Mouse (Mus musculus) CH12.LX (cell line): ENCODE measurements around the gene Gopc. TPM values are rescaled to one million over a fixed set of nuclear protein-coding genes. Genes with fewer than 3 reads are reported as not detected.

Experiments
- DNase-seq: peaks from one replicate; pipeline ENCODE4 v3.0.0-alpha.2; 2013; ENCODE audit errors: extremely low read depth
- H3K27ac ChIP-seq: 2 replicates; pipeline ENCODE4 v1.5.1; 2012; ENCODE audit warnings: low read depth, mild to moderate bottlenecking, control low read depth, moderate library complexity; ENCODE audit not compliant: insufficient read depth
- H3K27me3 ChIP-seq: replicated peaks from 2 replicates; pipeline ENCODE3; 2012; ENCODE audit warnings: inconsistent platforms
- H3K36me3 ChIP-seq, 2 experiments: replicated peaks in 1 of 2; 2 replicates each; pipeline versions ENCODE3 to v1.6.1; 2012; ENCODE audit warnings: inconsistent platforms in 1 of 2, low read length in 1 of 2, mild to moderate bottlenecking in 1 of 2, mixed read lengths in 1 of 2, moderate library complexity in 1 of 2; ENCODE audit not compliant: control insufficient read depth in 1 of 2, insufficient read depth in 1 of 2
- H3K4me1 ChIP-seq, 2 experiments: 2 replicates each; pipeline ENCODE4 v1.6.1; 2012; ENCODE audit warnings: inconsistent platforms in 1 of 2, moderate library complexity in 1 of 2; ENCODE audit not compliant: insufficient read depth in 2 of 2, control insufficient read depth in 1 of 2
- H3K4me2 ChIP-seq: 2 replicates; pipeline ENCODE4 v1.6.1; 2012; ENCODE audit warnings: low read depth, mild to moderate bottlenecking, control low read depth; ENCODE audit not compliant: poor library complexity, insufficient read depth, severe bottlenecking
- H3K4me3 ChIP-seq, 3 experiments: fragments of 150-350 bp in 1 of 3; sonication (generic) in 1 of 3; replicated peaks in 1 of 3; 2 replicates each; pipeline versions ENCODE3 to v1.5.1; 2011 to 2012; ENCODE audit warnings: low read depth in 2 of 3, low read length in 2 of 3, mild to moderate bottlenecking in 2 of 3, moderate library complexity in 2 of 3, control low read depth in 1 of 3, improper control_type of control experiment in 1 of 3, inconsistent platforms in 1 of 3, mixed read lengths in 1 of 3; ENCODE audit not compliant: poor library complexity in 1 of 3
- H3K79me2 ChIP-seq: replicated peaks from 2 replicates; pipeline ENCODE4 v1.6.1; 2012; ENCODE audit warnings: mild to moderate bottlenecking, moderate library complexity; ENCODE audit not compliant: control insufficient read depth, poor library complexity, insufficient read depth, severe bottlenecking; ENCODE audit errors: extremely low read depth
- H3K9ac ChIP-seq: 2 replicates; pipeline ENCODE4 v1.6.1; 2012; ENCODE audit warnings: low read depth, mild to moderate bottlenecking, control low read depth, moderate library complexity; ENCODE audit not compliant: insufficient read depth
- H3K9me3 ChIP-seq: replicated peaks from 2 replicates; pipeline ENCODE3; 2012; ENCODE audit warnings: low read length, inconsistent platforms, mixed read lengths
- CHD1 ChIP-seq: IDR thresholded peaks from 2 replicates; pipeline ENCODE4 v1.6.1; 2012; ENCODE audit warnings: low read depth, low read length, improper control_type of control experiment, inconsistent platforms
- CHD2 ChIP-seq: IDR thresholded peaks from 2 replicates; pipeline ENCODE4 v1.6.1; 2011; ENCODE audit warnings: low read length, improper control_type of control experiment
- CTCF ChIP-seq, 2 experiments: IDR thresholded peaks in 1 of 2; conservative IDR thresholded peaks in 1 of 2; 2 replicates each; pipeline ENCODE4 v1.5.1; 2011 to 2012; ENCODE audit warnings: low read depth in 2 of 2, low read length in 2 of 2, improper control_type of control experiment in 1 of 2, inconsistent platforms in 1 of 2, mild to moderate bottlenecking in 1 of 2, moderate library complexity in 1 of 2
- E2F4 ChIP-seq: IDR thresholded peaks from 2 replicates; pipeline ENCODE4 v1.6.1; 2011; ENCODE audit warnings: low read depth, low read length, improper control_type of control experiment; ENCODE audit not compliant: insufficient replicate concordance
- ELF1 ChIP-seq: IDR thresholded peaks from 2 replicates; pipeline ENCODE4 v1.6.1; 2014; ENCODE audit warnings: low read depth, mild to moderate bottlenecking, inconsistent platforms, low read length, improper control_type of control experiment
- EP300 ChIP-seq: IDR thresholded peaks from 2 replicates; pipeline ENCODE4 v1.6.1; 2011; ENCODE audit warnings: low read length, improper control_type of control experiment
- ETS1 ChIP-seq: conservative IDR thresholded peaks from 2 replicates; pipeline ENCODE4 v1.6.1; 2012; ENCODE audit warnings: low read depth, mild to moderate bottlenecking, inconsistent platforms, low read length, improper control_type of control experiment, moderate library complexity
- HCFC1 ChIP-seq: IDR thresholded peaks from 2 replicates; pipeline ENCODE4 v1.6.1; 2012; ENCODE audit warnings: low read depth, mild to moderate bottlenecking, inconsistent platforms, low read length, improper control_type of control experiment
- JUN ChIP-seq: IDR thresholded peaks from 2 replicates; pipeline ENCODE4 v1.6.1; 2011; ENCODE audit warnings: low read depth, mild to moderate bottlenecking, low read length, improper control_type of control experiment, moderate library complexity; ENCODE audit not compliant: insufficient read depth
- KAT2A ChIP-seq: IDR thresholded peaks from 2 replicates; pipeline ENCODE4 v1.6.1; 2012; ENCODE audit warnings: low read length, improper control_type of control experiment, inconsistent platforms; ENCODE audit not compliant: insufficient replicate concordance
- MAFK ChIP-seq: IDR thresholded peaks from 2 replicates; pipeline ENCODE4 v1.6.1; 2011; ENCODE audit warnings: low read length, improper control_type of control experiment; ENCODE audit not compliant: insufficient replicate concordance
- MAZ ChIP-seq: IDR thresholded peaks from 2 replicates; pipeline ENCODE4 v1.6.1; 2012; ENCODE audit warnings: low read depth, mild to moderate bottlenecking, inconsistent platforms, low read length, improper control_type of control experiment, moderate library complexity
- MEF2A ChIP-seq: IDR thresholded peaks from 2 replicates; pipeline ENCODE4 v1.6.1; 2014; ENCODE audit warnings: low read depth, mild to moderate bottlenecking, inconsistent platforms, low read length, improper control_type of control experiment, borderline replicate concordance
- MXI1 ChIP-seq: IDR thresholded peaks from 2 replicates; pipeline ENCODE4 v1.6.1; 2011; ENCODE audit warnings: mild to moderate bottlenecking, low read depth, low read length, improper control_type of control experiment
- MYC ChIP-seq: IDR thresholded peaks from 2 replicates; pipeline ENCODE4 v1.6.1; 2011; ENCODE audit warnings: low read depth, mild to moderate bottlenecking, improper control_type of control experiment, low read length
- NELFE ChIP-seq: IDR thresholded peaks from 2 replicates; pipeline ENCODE4 v1.6.1; 2011; ENCODE audit warnings: low read depth, low read length, improper control_type of control experiment
- NRF1 ChIP-seq: IDR thresholded peaks from 2 replicates; pipeline ENCODE4 v1.6.1; 2014; ENCODE audit warnings: low read depth, mild to moderate bottlenecking, inconsistent platforms, low read length, improper control_type of control experiment, moderate library complexity
- PAX5 ChIP-seq: IDR thresholded peaks from 2 replicates; pipeline ENCODE4 v1.6.1; 2012; ENCODE audit warnings: low read length, inconsistent platforms, mixed read lengths
- POLR2A ChIP-seq: IDR thresholded peaks from 2 replicates; pipeline ENCODE4 v1.6.1; 2011; ENCODE audit warnings: low read depth, mild to moderate bottlenecking, improper control_type of control experiment, low read length
- RAD21 ChIP-seq: IDR thresholded peaks from 2 replicates; pipeline ENCODE4 v1.6.1; 2011; ENCODE audit warnings: low read depth, mild to moderate bottlenecking, low read length, improper control_type of control experiment, moderate library complexity
- SIN3A ChIP-seq: IDR thresholded peaks from 2 replicates; pipeline ENCODE4 v1.6.1; 2012; ENCODE audit warnings: low read length, improper control_type of control experiment, inconsistent platforms
- SMC3 ChIP-seq: IDR thresholded peaks from 2 replicates; pipeline ENCODE4 v1.6.1; 2011; ENCODE audit warnings: low read depth, low read length, improper control_type of control experiment
- TBP ChIP-seq: conservative IDR thresholded peaks from 2 replicates; pipeline ENCODE4 v1.6.1; 2011; ENCODE audit warnings: low read depth, low read length, improper control_type of control experiment
- TCF12 ChIP-seq: IDR thresholded peaks from 2 replicates; pipeline ENCODE4 v1.6.1; 2014; ENCODE audit warnings: low read depth, mild to moderate bottlenecking, inconsistent platforms, low read length, improper control_type of control experiment
- UBTF ChIP-seq: IDR thresholded peaks from 2 replicates; pipeline ENCODE4 v1.6.1; 2012; ENCODE audit warnings: low read depth, mild to moderate bottlenecking, inconsistent platforms, low read length, improper control_type of control experiment, moderate library complexity
- USF1 ChIP-seq: IDR thresholded peaks from 2 replicates; pipeline ENCODE4 v1.6.1; 2014; ENCODE audit warnings: low read depth, mild to moderate bottlenecking, inconsistent platforms, low read length, improper control_type of control experiment
- ZC3H11A ChIP-seq: IDR thresholded peaks from 2 replicates; pipeline ENCODE4 v1.6.1; 2012; ENCODE audit warnings: low read depth, mild to moderate bottlenecking, inconsistent platforms, low read length, improper control_type of control experiment
- ZKSCAN1 ChIP-seq: IDR thresholded peaks from 2 replicates; pipeline ENCODE4 v1.6.1; 2012; ENCODE audit warnings: low read depth, inconsistent platforms, low read length, improper control_type of control experiment, borderline replicate concordance
- ZMIZ1 ChIP-seq: IDR thresholded peaks from 2 replicates; pipeline ENCODE4 v1.6.1; 2012; ENCODE audit warnings: low read depth, mild to moderate bottlenecking, inconsistent platforms, low read length, improper control_type of control experiment
- dilution Hi-C: fragments of 300-500 bp; cut with MboI; formaldehyde crosslinking; loops from 2 replicates; pipeline ENCODE4 v1.14.3; 2020; ENCODE audit warnings: low sequenced_read_pairs; ENCODE audit not compliant: extremely low pct_unique_long_range_greater_than_20kb, extremely low pct_ligation_motif_present
- in situ Hi-C: fragments of 300-500 bp; cut with MboI; formaldehyde crosslinking; loops from 3 replicates; pipeline ENCODE4 v1.14.3; 2019; ENCODE audit warnings: low sequenced_read_pairs, low pct_ligation_motif_present, low pct_unique_long_range_greater_than_20kb, mixed read lengths
- polyA plus RNA-seq: library from polyadenylated mRNA; unstranded; fragments of >175 nt; gene quantifications from 2 replicates; pipeline ENCODE4 v1.2.1, GENCODE M21; 2012; ENCODE audit warnings: low read depth; ENCODE audit not compliant: insufficient read length
- total RNA-seq, 2 experiments: library from RNA; depleted of rRNA; stranded (reverse); fragments of 300-350 nt in 1 of 2; fragments of >200 nt in 1 of 2; gene quantifications; 2 replicates each; pipeline ENCODE4 v1.2.3; 2012 to 2014

Gene Gopc
- total RNA-seq (2012; rRNA removed) (9.8 and 10.4 TPM in 2 replicates), total RNA-seq (2014; rRNA removed) (13.1 and 13.3 TPM in 2 replicates), polyA plus RNA-seq (16.6 and 17.6 TPM in 2 replicates)

DNA sequence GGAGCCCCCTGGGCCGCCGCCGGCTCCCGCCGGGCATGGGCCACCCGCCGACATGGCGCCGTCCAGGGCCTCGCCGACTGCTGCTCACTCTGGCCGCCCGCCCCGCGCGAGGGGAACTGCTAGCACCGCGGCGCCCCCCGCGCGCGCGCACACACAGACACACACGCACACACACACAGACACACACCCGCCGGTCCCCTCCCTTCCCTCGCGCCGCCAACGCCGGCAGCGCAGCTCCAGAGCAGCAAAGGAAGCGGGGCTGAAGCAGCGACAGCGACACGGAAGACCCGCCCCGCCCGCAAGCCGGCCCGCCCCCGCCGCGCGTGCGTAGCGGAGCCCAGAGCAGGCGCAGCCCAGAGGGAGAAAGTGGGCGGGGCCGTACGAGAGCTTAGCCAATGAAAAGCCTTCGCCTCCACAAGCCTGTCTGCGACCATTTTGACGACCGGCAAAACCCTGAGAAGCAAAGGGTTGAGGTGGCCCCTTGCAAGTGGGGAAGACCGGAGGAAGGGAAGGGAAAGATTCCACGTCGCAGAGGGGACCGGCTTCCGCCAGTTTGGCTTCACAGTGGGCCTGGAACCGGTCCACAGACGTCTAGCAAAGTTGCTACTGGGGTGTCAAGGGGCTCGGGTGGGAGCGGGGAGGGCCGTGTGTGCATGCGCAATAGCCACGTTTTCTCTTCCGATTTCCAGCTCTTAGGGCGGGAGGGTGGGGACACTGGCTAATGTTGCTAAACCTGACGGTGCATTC, at the start of gene Gopc:
TSS of gene Gopc (minus strand) at position 280 of the 747 bp plus-strand sequence.
- peak within 1 kb of the TSS; percentile 60 for H3K27ac ChIP-seq
- peaks cover 3 to 33% of the 10 kb centered on the region in 2 experiments; a peak in 3 of 4 replicates for H3K4me1 ChIP-seq
- H3K79me2 ChIP-seq = peaks cover 22% of the 10 kb centered on the region
- no peak for TF ChIP-seq JUN
- TF ChIP-seq ELF1 = peak; percentile 75
- no peak for TF ChIP-seq MYC
- TF ChIP-seq TBP = peak; percentile 44; the same call in 1 of the 2 replicates
- TF ChIP-seq MAZ = 0 out of 2 replicates have a peak, but pooled peaks have one; percentile 30
- peak; percentile 73 for TF ChIP-seq ZMIZ1
- no peak for TF ChIP-seq CHD2
- no peak for TF ChIP-seq RAD21
- no peak for TF ChIP-seq MAFK
- TF ChIP-seq ZKSCAN1 = no peak
- peak; percentile 62 for TF ChIP-seq HCFC1
- peak; percentile 64 for TF ChIP-seq TCF12
- TF ChIP-seq POLR2A = peak; percentile 92
- no peak for TF ChIP-seq SMC3
- no peak for TF ChIP-seq USF1
- no peak for TF ChIP-seq UBTF
- TF ChIP-seq ZC3H11A = no peak
- peak; percentile 83 for TF ChIP-seq NELFE
- TF ChIP-seq MXI1 = peak; percentile 59
- no peak for TF ChIP-seq PAX5
- TF ChIP-seq ETS1 = no peak
- no peak for TF ChIP-seq MEF2A
- TF ChIP-seq E2F4 = no peak
- 0 out of 2 replicates have a peak, but pooled peaks have one; percentile 21 for TF ChIP-seq KAT2A
- no peak for TF ChIP-seq CHD1
- TF ChIP-seq SIN3A = peak; percentile 70
- no peak for TF ChIP-seq EP300
- no peak for TF ChIP-seq CTCF (conservative IDR thresholded peaks at IDR 0.05 in 1 of 2, IDR thresholded peaks at IDR 0.05 in 1 of 2; ENCODE audit: low read depth in 2 of 2, low read length in 2 of 2)
- TF ChIP-seq NRF1 = peak; percentile 91
- H3K27me3 ChIP-seq = no peaks in the 10 kb centered on the region
- peak; percentile 97 for DNase-seq
- H3K36me3 ChIP-seq = no peaks in the 10 kb centered on the region
- H3K4me3 ChIP-seq = peak within 1 kb of the TSS; percentile 71 to 91 (median 90)
- peak within 1 kb of the TSS; percentile 65 for H3K9ac ChIP-seq
- dilution Hi-C loops (no loop called here), in situ Hi-C loops (loop anchor here (25.0 kb wide), 1 partner anchor 270 kb away; no protein-coding TSS in a partner anchor)
- no peaks in the 10 kb centered on the region for H3K9me3 ChIP-seq
- H3K4me2 ChIP-seq = peak within 1 kb of the TSS; percentile 65
